Mouse (Mus musculus) retina, adult 2 months (tissue): ENCODE measurements around the gene Gm42417.

Experiments used
- DNase-seq: peaks from one replicate; pipeline ENCODE4 v3.0.0-alpha.2; 2012; ENCODE audit warnings: low read depth, low spot score

Gene Gm42417

GRCm38 (mm10) chr1:36539186-36539585 lies at the start of gene Gm42417:
Gm42417 (minus strand) TSS chr1:36539429.
- no peak for DNase-seq

GRCm38 (mm10) chr1:36587860-36588259 lies 48.6 kb upstream of the Gm42417 start:
- no peak for DNase-seq

- DNase-seq, result no peak
These were observed 47.1 kb upstream of the Gm42417 start for GRCm38 (mm10) chr1:36586288-36586687.

- DNase-seq, result no peak
These were observed 44.3 kb upstream of the Gm42417 start for GRCm38 (mm10) chr1:36583408-36584116.

GRCm38 (mm10) chr1:36582211-36582610 lies 43.0 kb upstream of the Gm42417 start:
- no peak for DNase-seq

GRCm38 (mm10) chr1:36581260-36581659 lies 42.0 kb upstream of the Gm42417 start:
- no peak for DNase-seq

- DNase-seq, result no peak
These were observed 41.4 kb upstream of the Gm42417 start for GRCm38 (mm10) chr1:36580384-36581207.

- no peak for DNase-seq
These were observed 40.8 kb upstream of the Gm42417 start for GRCm38 (mm10) chr1:36579974-36580383.

GRCm38 (mm10) chr1:36576991-36577675 lies 37.9 kb upstream of the Gm42417 start:
- no peak for DNase-seq

- DNase-seq, result no peak
These were observed 36.1 kb upstream of the Gm42417 start for GRCm38 (mm10) chr1:36575347-36575746.

- DNase-seq, result no peak
These were observed 35.1 kb upstream of the Gm42417 start for GRCm38 (mm10) chr1:36574196-36574955.

GRCm38 (mm10) chr1:36573524-36573923 lies 34.3 kb upstream of the Gm42417 start:
- no peak for DNase-seq

- no peak for DNase-seq
These were observed 33.5 kb upstream of the Gm42417 start for GRCm38 (mm10) chr1:36572709-36573108.

GRCm38 (mm10) chr1:36572140-36572700 lies 33.0 kb upstream of the Gm42417 start:
- DNase-seq, result no peak

GRCm38 (mm10) chr1:36571627-36572026 lies 32.4 kb upstream of the Gm42417 start:
- DNase-seq, result no peak

GRCm38 (mm10) chr1:36570320-36570719 lies 31.1 kb upstream of the Gm42417 start:
- no peak for DNase-seq

- no peak for DNase-seq
These were observed 30.6 kb upstream of the Gm42417 start for GRCm38 (mm10) chr1:36569694-36570276.

- DNase-seq, result no peak
These were observed 29.5 kb upstream of the Gm42417 start for GRCm38 (mm10) chr1:36568776-36569175.

- DNase-seq, result no peak
These were observed 28.8 kb upstream of the Gm42417 start for GRCm38 (mm10) chr1:36567818-36568603.

- no peak for DNase-seq
These were observed 27.2 kb upstream of the Gm42417 start for GRCm38 (mm10) chr1:36566425-36566824.
